Mouse (Mus musculus): ENCODE data around the gene Ssbp4.

DNA sequence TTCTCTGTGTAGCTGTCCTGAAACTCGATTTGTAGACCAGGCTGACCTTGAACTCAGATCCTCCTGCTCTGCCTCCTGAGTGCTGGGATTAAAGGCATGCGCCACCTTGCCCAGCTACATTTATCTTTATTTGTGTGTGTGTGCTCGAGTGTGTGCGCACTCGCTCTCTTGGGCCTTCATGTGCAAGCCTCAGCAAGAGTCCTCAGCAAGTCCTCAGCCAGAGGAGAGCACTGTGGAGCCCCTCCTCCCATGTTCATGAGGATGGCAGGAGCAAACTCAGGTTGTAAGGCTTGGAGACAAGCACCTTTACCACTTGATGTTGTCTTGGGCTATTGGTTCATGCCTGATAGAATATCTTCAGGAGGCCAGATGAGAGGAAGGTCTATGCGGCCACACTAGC, 60.9 kb downstream of the Ssbp4 start:
- TF ChIP-seq POLR2A (IDR thresholded peaks at IDR 0.05; ENCODE audit: control insufficient read depth, extremely low read depth, insufficient read depth, low read length, poor library complexity) (no peak), CTCF (IDR thresholded peaks at IDR 0.05; ENCODE audit: borderline replicate concordance, control insufficient read depth, extremely low read depth, insufficient read depth, low read length, poor library complexity) (no peak)
